Mouse (Mus musculus) MEL (cell line): ENCODE measurements around the gene Fam49a. TPM values are rescaled to one million over a fixed set of nuclear protein-coding genes. Genes with fewer than 3 reads are reported as not detected.

Experiments
- DNase-seq: peaks from one replicate; pipeline ENCODE4 v3.0.0; 2011; ENCODE audit warnings: low read depth, low spot score
- H3K27ac ChIP-seq: 2 replicates; pipeline ENCODE4 v1.5.1; 2012; ENCODE audit warnings: low read depth, mild to moderate bottlenecking, control low read depth, low read length, moderate library complexity; ENCODE audit not compliant: control insufficient read depth
- H3K27me3 ChIP-seq, 2 experiments: fragments of 150-350 bp in 1 of 2; sonication (generic) in 1 of 2; 2 replicates each; pipeline ENCODE4 v1.6.1; 2012; ENCODE audit warnings: low read length in 2 of 2, mild to moderate bottlenecking in 2 of 2, improper control_type of control experiment in 1 of 2, moderate library complexity in 1 of 2; ENCODE audit not compliant: insufficient read depth in 2 of 2, control insufficient read depth in 1 of 2
- H3K36me3 ChIP-seq, 2 experiments: 2 replicates each; pipeline ENCODE4 v1.6.1; 2012 to 2014; ENCODE audit warnings: low read length in 2 of 2, improper control_type of control experiment in 1 of 2, inconsistent platforms in 1 of 2, mild to moderate bottlenecking in 1 of 2; ENCODE audit not compliant: insufficient read depth in 2 of 2, control insufficient read depth in 1 of 2
- H3K4me1 ChIP-seq, 2 experiments: fragments of 150-350 bp in 1 of 2; sonication (generic) in 1 of 2; 2 replicates each; pipeline ENCODE4 v1.6.1; 2012; ENCODE audit warnings: low read length in 2 of 2, improper control_type of control experiment in 1 of 2, mild to moderate bottlenecking in 1 of 2; ENCODE audit not compliant: insufficient read depth in 2 of 2, control insufficient read depth in 1 of 2
- H3K4me3 ChIP-seq, 2 experiments: fragments of 150-350 bp in 1 of 2; sonication (generic) in 1 of 2; 2 replicates each; pipeline ENCODE4 v1.5.1; 2012; ENCODE audit warnings: low read depth in 2 of 2, low read length in 2 of 2, mild to moderate bottlenecking in 2 of 2, moderate library complexity in 2 of 2, control low read depth in 1 of 2, improper control_type of control experiment in 1 of 2; ENCODE audit not compliant: control insufficient read depth in 1 of 2, insufficient read depth in 1 of 2
- H3K79me2 ChIP-seq: 2 replicates; pipeline ENCODE4 v1.6.1; 2012; ENCODE audit warnings: mild to moderate bottlenecking, low read length, moderate library complexity; ENCODE audit not compliant: control insufficient read depth, poor library complexity, insufficient read depth
- H3K9ac ChIP-seq: 2 replicates; pipeline ENCODE4 v1.6.1; 2012; ENCODE audit warnings: low read depth, mild to moderate bottlenecking, control low read depth, low read length, moderate library complexity; ENCODE audit not compliant: control insufficient read depth, poor library complexity, severe bottlenecking
- H3K9me3 ChIP-seq: fragments of 150-350 bp; sonication (generic); replicated peaks from 2 replicates; pipeline ENCODE4 v1.6.1; 2012; ENCODE audit warnings: mild to moderate bottlenecking, low read length, improper control_type of control experiment, moderate library complexity; ENCODE audit not compliant: insufficient read depth
- CHD1 ChIP-seq: IDR thresholded peaks from 2 replicates; pipeline ENCODE4 v1.6.1; 2012; ENCODE audit warnings: low read depth, mild to moderate bottlenecking, inconsistent platforms, low read length, improper control_type of control experiment
- CHD2 ChIP-seq: IDR thresholded peaks from 2 replicates; pipeline ENCODE4 v1.6.1; 2011; ENCODE audit warnings: low read length, improper control_type of control experiment
- E2F4 ChIP-seq: IDR thresholded peaks from 2 replicates; pipeline ENCODE4 v1.6.1; 2011; ENCODE audit warnings: low read depth, low read length, improper control_type of control experiment, borderline replicate concordance
- ELF1 ChIP-seq: IDR thresholded peaks from 2 replicates; pipeline ENCODE4 v1.6.1; 2014; ENCODE audit warnings: low read depth, mild to moderate bottlenecking, inconsistent platforms, low read length, improper control_type of control experiment, moderate library complexity
- ETS1 ChIP-seq: IDR thresholded peaks from 2 replicates; pipeline ENCODE4 v1.6.1; 2012; ENCODE audit warnings: low read depth, mild to moderate bottlenecking, inconsistent platforms, low read length, improper control_type of control experiment, moderate library complexity
- GABPA ChIP-seq: IDR thresholded peaks from 2 replicates; pipeline ENCODE4 v1.6.1; 2012; ENCODE audit warnings: low read depth, mild to moderate bottlenecking, inconsistent platforms, low read length, improper control_type of control experiment, moderate library complexity
- GATA1 ChIP-seq: IDR thresholded peaks from 2 replicates; pipeline ENCODE4 v1.6.1; 2011; ENCODE audit warnings: low read depth, low read length, improper control_type of control experiment
- KAT2A ChIP-seq: conservative IDR thresholded peaks from 2 replicates; pipeline ENCODE4 v1.6.1; 2012; ENCODE audit warnings: low read depth, low read length, improper control_type of control experiment, inconsistent platforms
- MAFK ChIP-seq: IDR thresholded peaks from 2 replicates; pipeline ENCODE4 v1.6.1; 2011; ENCODE audit warnings: low read depth, mild to moderate bottlenecking, low read length, improper control_type of control experiment, borderline replicate concordance
- MAZ ChIP-seq: IDR thresholded peaks from 2 replicates; pipeline ENCODE4 v1.6.1; 2012; ENCODE audit warnings: low read depth, mild to moderate bottlenecking, inconsistent platforms, low read length, improper control_type of control experiment
- MEF2A ChIP-seq: IDR thresholded peaks from 2 replicates; pipeline ENCODE4 v1.6.1; 2014; ENCODE audit warnings: low read depth, mild to moderate bottlenecking, inconsistent platforms, low read length, improper control_type of control experiment; ENCODE audit not compliant: poor library complexity, insufficient replicate concordance, severe bottlenecking; ENCODE audit errors: extremely low read depth
- MXI1 ChIP-seq: IDR thresholded peaks from 2 replicates; pipeline ENCODE4 v1.6.1; 2011; ENCODE audit warnings: mild to moderate bottlenecking, low read depth, low read length, improper control_type of control experiment
- MYC ChIP-seq: IDR thresholded peaks from 2 replicates; pipeline ENCODE4 v1.6.1; 2011; ENCODE audit warnings: low read depth, mild to moderate bottlenecking, low read length, improper control_type of control experiment, moderate library complexity
- NRF1 ChIP-seq: IDR thresholded peaks from 2 replicates; pipeline ENCODE4 v1.6.1; 2014; ENCODE audit warnings: low read depth, mild to moderate bottlenecking, inconsistent platforms, low read length, improper control_type of control experiment, moderate library complexity; ENCODE audit not compliant: poor library complexity, insufficient read depth, severe bottlenecking
- RAD21 ChIP-seq: IDR thresholded peaks from 2 replicates; pipeline ENCODE4 v1.6.1; 2011; ENCODE audit warnings: mild to moderate bottlenecking, low read depth, low read length, improper control_type of control experiment
- RCOR1 ChIP-seq: IDR thresholded peaks from 2 replicates; pipeline ENCODE4 v1.6.1; 2012; ENCODE audit warnings: low read depth, mild to moderate bottlenecking, inconsistent platforms, low read length, improper control_type of control experiment
- SIN3A ChIP-seq: IDR thresholded peaks from 2 replicates; pipeline ENCODE4 v1.6.1; 2012; ENCODE audit warnings: low read length, improper control_type of control experiment, inconsistent platforms
- SMC3 ChIP-seq: IDR thresholded peaks from 2 replicates; pipeline ENCODE4 v1.6.1; 2011; ENCODE audit warnings: low read depth, low read length, improper control_type of control experiment
- TAL1 ChIP-seq: IDR thresholded peaks from 2 replicates; pipeline ENCODE4 v1.6.1; 2012; ENCODE audit warnings: mild to moderate bottlenecking, inconsistent platforms, low read length, moderate library complexity, mixed read lengths
- TBP ChIP-seq: IDR thresholded peaks from 2 replicates; pipeline ENCODE4 v1.8.0; 2011; ENCODE audit warnings: low read depth, low read length, improper control_type of control experiment
- TCF12 ChIP-seq: IDR thresholded peaks from 2 replicates; pipeline ENCODE4 v1.6.1; 2014; ENCODE audit warnings: low read depth, mild to moderate bottlenecking, inconsistent platforms, low read length, improper control_type of control experiment, moderate library complexity
- UBTF ChIP-seq: IDR thresholded peaks from 2 replicates; pipeline ENCODE4 v1.6.1; 2012; ENCODE audit warnings: low read depth, mild to moderate bottlenecking, inconsistent platforms, low read length, improper control_type of control experiment, moderate library complexity, borderline replicate concordance; ENCODE audit not compliant: insufficient read depth
- ZKSCAN1 ChIP-seq: IDR thresholded peaks from 2 replicates; pipeline ENCODE4 v1.6.1; 2012; ENCODE audit warnings: low read depth, mild to moderate bottlenecking, inconsistent platforms, low read length, improper control_type of control experiment, moderate library complexity
- ZNF384 ChIP-seq: IDR thresholded peaks from 2 replicates; pipeline ENCODE4 v1.6.1; 2012; ENCODE audit warnings: low read depth, mild to moderate bottlenecking, inconsistent platforms, low read length, improper control_type of control experiment
- polyA plus RNA-seq, 2 experiments: library from polyadenylated mRNA; stranded (reverse) in 1 of 2; unstranded in 1 of 2; fragments of >175 nt in 1 of 2; fragments of >200 nt in 1 of 2; gene quantifications; 2 replicates each; pipeline versions ENCODE4 v1.2.1 to v1.2.4; 2012; ENCODE audit warnings: low replicate concordance in 2 of 2, low read depth in 1 of 2; ENCODE audit not compliant: insufficient read length in 2 of 2, insufficient read depth in 1 of 2, missing spikeins in 1 of 2
- total RNA-seq: library from RNA; depleted of rRNA; stranded (reverse); fragments of 300-350 nt; gene quantifications from 2 replicates; pipeline ENCODE4 v1.2.3, GENCODE M21; 2012

The Fam49a gene
- total and polyA plus RNA-seq, 3 experiments = 0.42 to 1.3 TPM; not detected in 1

GRCm38 (mm10) chr12:12232097-12232496 is 29.8 kb upstream of the Fam49a start:
- H3K79me2 ChIP-seq = no peaks in the 10 kb centered on the region
- no peaks in the 10 kb centered on the region for H3K36me3 ChIP-seq
- H3K27ac ChIP-seq = no peak overlapping the region
- no peak overlapping the region for H3K9ac ChIP-seq
- TF ChIP-seq E2F4 (no peak), CHD1 (no peak), RAD21 (no peak), ZNF384 (no peak), MYC (no peak), SMC3 (no peak), MAFK (no peak), MAZ (no peak), TAL1 (no peak), NRF1 (no peak)
- peaks cover 0 to 2% of the 10 kb centered on the region in 2 experiments; a peak in 2 of 4 replicates for H3K27me3 ChIP-seq
- H3K4me1 ChIP-seq = no peaks in the 10 kb centered on the region
- H3K4me3 ChIP-seq = no peak overlapping the region
- DNase-seq = no peak
- H3K9me3 ChIP-seq = no peaks in the 10 kb centered on the region

GRCm38 (mm10) chr12:12236978-12237377 is 25.0 kb upstream of the Fam49a start:
- Histone ChIP-seq H3K9me3 (no peaks in the 10 kb centered on the region), H3K27ac (no peak overlapping the region), H3K79me2 (no peaks in the 10 kb centered on the region), H3K4me3 (no peak overlapping the region), H3K9ac (no peak overlapping the region), H3K36me3 (no peaks in the 10 kb centered on the region), H3K27me3 (peaks cover 5 to 8% of the 10 kb centered on the region in 2 experiments)
- no peak for DNase-seq
- TF ChIP-seq CHD2 (no peak), UBTF (no peak), SMC3 (no peak), ELF1 (no peak)
- TF ChIP-seq, all 39 proteins: peak for 0
- no peaks in the 10 kb centered on the region for H3K4me1 ChIP-seq

GRCm38 (mm10) chr12:12239502-12239901 is 22.4 kb upstream of the Fam49a start:
- Histone ChIP-seq H3K27me3 (peaks cover 7 to 8% of the 10 kb centered on the region in 2 experiments), H3K9ac (no peak overlapping the region), H3K36me3 (no peaks in the 10 kb centered on the region), H3K9me3 (no peaks in the 10 kb centered on the region), H3K79me2 (no peaks in the 10 kb centered on the region), H3K4me3 (no peak overlapping the region), H3K27ac (no peak overlapping the region), H3K4me1 (no peaks in the 10 kb centered on the region)
- TF ChIP-seq SMC3 (no peak), MEF2A (no peak), UBTF (no peak), CHD1 (no peak), MXI1 (no peak), RCOR1 (no peak), SIN3A (no peak), ZKSCAN1 (no peak), TCF12 (no peak), RAD21 (no peak), GABPA (no peak), CHD2 (no peak), TAL1 (no peak), TBP (no peak), NRF1 (no peak), GATA1 (no peak), KAT2A (no peak), MAZ (no peak), ETS1 (no peak)
- no peak for DNase-seq
